Comparison of ENCODE assay signal across 20 mouse cellular contexts in genomic region chr16:11987056-11987455, GRCm38 (mm10). TPM values are rescaled to one million over a fixed set of nuclear protein-coding genes. Genes with fewer than 3 reads are reported as not detected.
DNase-seq lines count a peak whose midpoint lies in the region; ATAC-seq lines count a peak whose summit lies in the region.
"Had no signal": no experiment of that assay in that cellular context is flagged by ENCODE, and none has a peak within 500 bp of the region (broad histone marks: within the 10 kb centered on the region; RNA-seq: fewer than 3 reads in every experiment).

No protein-coding gene starts in this region.

- H3K27ac ChIP-seq in hindbrain, embryonic 14.5 days: no peak overlapping the region
- no peak overlapping the region for H3K27ac ChIP-seq in hindbrain, embryonic 12.5 days
- H3K27ac ChIP-seq in midbrain, embryonic 14.5 days (replicated peaks; ENCODE audit: low read depth, low read length): no peak overlapping the region
- no peak overlapping the region for H3K27ac ChIP-seq in midbrain, embryonic 11.5 days (ENCODE audit: low read depth, low read length)
- H3K27ac ChIP-seq in neural tube, embryonic 14.5 days (ENCODE audit: low read depth, low read length): no peak overlapping the region
- no peak overlapping the region for H3K27ac ChIP-seq in kidney, embryonic 14.5 days (ENCODE audit: low read depth, low read length)
- H3K27ac ChIP-seq: embryonic facial prominence, embryonic 13.5 days; gastrocnemius, adult 2 months; limb, embryonic 12.5 days; liver, embryonic 14.5 days had no signal

- H3K9me3 ChIP-seq in hindbrain, embryonic 14.5 days (ENCODE audit: control insufficient read depth, low read length): no peaks in the 10 kb centered on the region
- H3K9me3 ChIP-seq in hindbrain, embryonic 12.5 days (replicated peaks): no peaks in the 10 kb centered on the region
- no peaks in the 10 kb centered on the region for H3K9me3 ChIP-seq in midbrain, embryonic 14.5 days (ENCODE audit: control insufficient read depth, low read length)
- H3K9me3 ChIP-seq in midbrain, embryonic 11.5 days (ENCODE audit: control insufficient read depth, low read length): no peaks in the 10 kb centered on the region
- H3K9me3 ChIP-seq in neural tube, embryonic 14.5 days (ENCODE audit: control insufficient read depth, low read length): no peaks in the 10 kb centered on the region
- no peaks in the 10 kb centered on the region for H3K9me3 ChIP-seq in kidney, embryonic 14.5 days (ENCODE audit: control insufficient read depth, low read length)
- H3K9me3 ChIP-seq: embryonic facial prominence, embryonic 13.5 days; G1E; limb, embryonic 12.5 days had no signal

- H3K4me2 ChIP-seq in hindbrain, embryonic 14.5 days (replicated peaks): peak overlapping the region; percentile 94
- no peak overlapping the region; the same call in 1 of the 2 replicates for H3K4me2 ChIP-seq in hindbrain, embryonic 12.5 days (replicated peaks)
- H3K4me2 ChIP-seq in midbrain, embryonic 14.5 days (ENCODE audit: low read length): peak overlapping the region; percentile 95
- no peak overlapping the region for H3K4me2 ChIP-seq in midbrain, embryonic 11.5 days
- peak overlapping the region; percentile 94; the same call in 1 of the 2 replicates for H3K4me2 ChIP-seq in neural tube, embryonic 14.5 days (ENCODE audit: low read depth, low read length)
- H3K4me2 ChIP-seq in kidney, embryonic 14.5 days (replicated peaks; ENCODE audit: low read depth, low read length): no peak overlapping the region
- H3K4me2 ChIP-seq: embryonic facial prominence, embryonic 13.5 days; limb, embryonic 12.5 days had no signal

- no peak overlapping the region for H3K9ac ChIP-seq in hindbrain, embryonic 14.5 days
- H3K9ac ChIP-seq in hindbrain, embryonic 12.5 days: no peak overlapping the region
- no peak overlapping the region for H3K9ac ChIP-seq in midbrain, embryonic 14.5 days (replicated peaks; ENCODE audit: low read length)
- H3K9ac ChIP-seq in midbrain, embryonic 11.5 days (ENCODE audit: low read length): no peak overlapping the region
- H3K9ac ChIP-seq in neural tube, embryonic 14.5 days (replicated peaks; ENCODE audit: low read depth, low read length): no peak overlapping the region
- no peak overlapping the region for H3K9ac ChIP-seq in kidney, embryonic 14.5 days (ENCODE audit: low read depth, low read length)
- H3K9ac ChIP-seq: embryonic facial prominence, embryonic 13.5 days; limb, embryonic 12.5 days; liver, embryonic 14.5 days had no signal

- no peaks in the 10 kb centered on the region for H3K36me3 ChIP-seq in hindbrain, embryonic 14.5 days (replicated peaks; ENCODE audit: control insufficient read depth, insufficient read depth)
- no peaks in the 10 kb centered on the region for H3K36me3 ChIP-seq in hindbrain, embryonic 12.5 days
- H3K36me3 ChIP-seq in midbrain, embryonic 14.5 days (ENCODE audit: control insufficient read depth, insufficient read depth, low read length): no peaks in the 10 kb centered on the region
- no peaks in the 10 kb centered on the region for H3K36me3 ChIP-seq in midbrain, embryonic 11.5 days (ENCODE audit: control insufficient read depth, insufficient read depth, low read length)
- H3K36me3 ChIP-seq in neural tube, embryonic 14.5 days (ENCODE audit: control insufficient read depth, insufficient read depth, low read length): no peaks in the 10 kb centered on the region
- no peaks in the 10 kb centered on the region for H3K36me3 ChIP-seq in kidney, embryonic 14.5 days (ENCODE audit: control insufficient read depth, insufficient read depth, low read length)
- H3K36me3 ChIP-seq: embryonic facial prominence, embryonic 13.5 days; G1E; limb, embryonic 12.5 days had no signal

- peak overlapping the region; percentile 65; the same call in 1 of the 2 replicates for H3K4me3 ChIP-seq in hindbrain, embryonic 14.5 days (replicated peaks; ENCODE audit: low read length)
- no peak overlapping the region for H3K4me3 ChIP-seq in hindbrain, embryonic 12.5 days
- no peak overlapping the region for H3K4me3 ChIP-seq in midbrain, embryonic 14.5 days (replicated peaks; ENCODE audit: low read depth, low read length)
- no peak overlapping the region for H3K4me3 ChIP-seq in midbrain, embryonic 11.5 days (ENCODE audit: low read depth, low read length)
- no peak overlapping the region; the same call in 1 of the 2 replicates for H3K4me3 ChIP-seq in neural tube, embryonic 14.5 days (ENCODE audit: low read depth, low read length)
- H3K4me3 ChIP-seq in kidney, embryonic 14.5 days (ENCODE audit: low read length): no peak overlapping the region
- H3K4me3 ChIP-seq: embryonic facial prominence, embryonic 13.5 days; gastrocnemius, adult 2 months; limb, embryonic 12.5 days had no signal

- no peak for ATAC-seq in hindbrain, embryonic 14.5 days (ENCODE audit: low FRiP score)
- no peak for ATAC-seq in hindbrain, embryonic 12.5 days (ENCODE audit: low FRiP score)
- no peak for ATAC-seq in midbrain, embryonic 14.5 days (ENCODE audit: low FRiP score, low TSS enrichment)
- no peak for ATAC-seq in midbrain, embryonic 11.5 days (ENCODE audit: low FRiP score)
- ATAC-seq in neural tube, embryonic 14.5 days (ENCODE audit: low read depth): no peak
- no peak for ATAC-seq in kidney, embryonic 14.5 days (ENCODE audit: low FRiP score, low TSS enrichment)
- ATAC-seq: CD4-positive, CD25-positive, alpha-beta regulatory T cell, adult 4 months had no signal

- H3K4me1 ChIP-seq in hindbrain, embryonic 14.5 days (replicated peaks; ENCODE audit: control insufficient read depth, insufficient read depth, low read length): peaks cover 27% of the 10 kb centered on the region
- H3K4me1 ChIP-seq in hindbrain, embryonic 12.5 days: peaks cover 15% of the 10 kb centered on the region
- peaks cover 12% of the 10 kb centered on the region; the same call in 1 of the 2 replicates for H3K4me1 ChIP-seq in midbrain, embryonic 14.5 days (ENCODE audit: control insufficient read depth, insufficient read depth, low read length)
- peaks cover 5% of the 10 kb centered on the region; the same call in 1 of the 2 replicates for H3K4me1 ChIP-seq in midbrain, embryonic 11.5 days (ENCODE audit: control insufficient read depth, insufficient read depth, low read length)
- H3K4me1 ChIP-seq in neural tube, embryonic 14.5 days (ENCODE audit: control insufficient read depth, insufficient read depth, low read length): peaks cover 10% of the 10 kb centered on the region; the same call in 1 of the 2 replicates
- peaks cover 5% of the 10 kb centered on the region; the same call in 1 of the 2 replicates for H3K4me1 ChIP-seq in kidney, embryonic 14.5 days (ENCODE audit: control insufficient read depth, insufficient read depth, low read length)

- DNase-seq in cerebellum, postnatal 10 days: peak; percentile 52 to 66
- no peak for DNase-seq in cerebellum, adult 9-11 months
- no peak for DNase-seq in hindbrain, embryonic 14.5 days (ENCODE audit: low spot score)
- no peak for DNase-seq in midbrain, embryonic 14.5 days
- DNase-seq in midbrain, embryonic 11.5 days (ENCODE audit: low spot score, missing footprints): no peak
- DNase-seq: cerebellum, postnatal 36 days; gastrocnemius, adult 2 months; heart, adult 18-20 months; kidney, adult 2 months; kidney, postnatal 25 days; spleen, adult 18-20 months; thymus, adult 2 months had no signal

- H3K27me3 ChIP-seq in hindbrain, embryonic 14.5 days (ENCODE audit: control insufficient read depth, insufficient read depth, low read length): peaks cover 42% of the 10 kb centered on the region
- H3K27me3 ChIP-seq in hindbrain, embryonic 12.5 days: peaks cover 62% of the 10 kb centered on the region
- peaks cover 39% of the 10 kb centered on the region for H3K27me3 ChIP-seq in midbrain, embryonic 14.5 days (ENCODE audit: control insufficient read depth, insufficient read depth, low read length)
- peaks cover 46% of the 10 kb centered on the region for H3K27me3 ChIP-seq in midbrain, embryonic 11.5 days (ENCODE audit: control insufficient read depth, insufficient read depth, low read length)
- H3K27me3 ChIP-seq in neural tube, embryonic 14.5 days (ENCODE audit: control insufficient read depth, insufficient read depth, low read length): peaks cover 34% of the 10 kb centered on the region
- H3K27me3 ChIP-seq in kidney, embryonic 14.5 days (ENCODE audit: control insufficient read depth, insufficient read depth, low read length): peaks cover 62% of the 10 kb centered on the region

- WGBS in hindbrain, embryonic 14.5 days: 80% methylated on average over 4 of the region's 4 CpGs
- WGBS in hindbrain, embryonic 12.5 days: 71% methylated on average over 4 of the region's 4 CpGs
- 62% methylated on average over 4 of the region's 4 CpGs for WGBS in midbrain, embryonic 14.5 days
- 67% methylated on average over 4 of the region's 4 CpGs for WGBS in midbrain, embryonic 11.5 days
- WGBS in neural tube, embryonic 14.5 days: 60% methylated on average over 4 of the region's 4 CpGs
- 72% methylated on average over 4 of the region's 4 CpGs for WGBS in kidney, embryonic 14.5 days

RNA-seq across cellular contexts. Expression of gene Shisa9, which starts 3.1 kb away (rescaled TPM):
- polyA plus RNA-seq in hindbrain, embryonic 14.5 days (2014; fragmentation: Nextera tagmentation; extraction: Ambion mirVana): 15.7 and 22.1 TPM in 2 replicates
- 2.5 and 3.7 TPM in 2 replicates for polyA plus RNA-seq in hindbrain, embryonic 12.5 days (2016; fragmentation: Nextera tagmentation; extraction: Ambion mirVana)
- 11.3 and 11.5 TPM in 2 replicates for polyA plus RNA-seq in midbrain, embryonic 14.5 days (2014; fragmentation: Nextera tagmentation; extraction: Ambion mirVana)
- 0.47 and 0.49 TPM in 2 replicates for polyA plus RNA-seq in midbrain, embryonic 11.5 days (2014; fragmentation: Nextera tagmentation; extraction: Ambion mirVana)
- polyA plus RNA-seq in neural tube, embryonic 14.5 days (2014; fragmentation: Nextera tagmentation; extraction: Ambion mirVana): 11.5 and 13.8 TPM in 2 replicates
- polyA plus RNA-seq in kidney, embryonic 14.5 days (2014; fragmentation: Nextera tagmentation; extraction: Ambion mirVana): 1.0 and 1.2 TPM in 2 replicates
- polyA plus RNA-seq: CD4-positive, CD25-positive, alpha-beta regulatory T cell, adult 4 months; G1E had no signal

Comparison
In these comparisons a context has a peak if more than half of its experiments do, and no peak if none do; other contexts are left out.
1. DNase-seq: peak in cerebellum, postnatal 10 days (2 of 2); none in cerebellum, adult 9-11 months (single experiment), hindbrain, embryonic 14.5 days (single experiment), midbrain, embryonic 14.5 days (single experiment) and midbrain, embryonic 11.5 days (single experiment).
2. H3K4me2 ChIP-seq: peak in hindbrain, embryonic 14.5 days (single experiment), midbrain, embryonic 14.5 days (single experiment) and neural tube, embryonic 14.5 days (single experiment); none in hindbrain, embryonic 12.5 days (single experiment), midbrain, embryonic 11.5 days (single experiment) and kidney, embryonic 14.5 days (single experiment).